Mouse (Mus musculus) myocyte (in vitro differentiated cells): ENCODE measurements around the gene Tln2.

Experiments used
- CEBPB ChIP-seq: IDR thresholded peaks from 2 replicates; pipeline ENCODE4 v1.6.1; 2011; ENCODE audit warnings: mild to moderate bottlenecking, moderate library complexity; ENCODE audit not compliant: poor library complexity, insufficient read depth, severe bottlenecking
- E2F4 ChIP-seq: IDR thresholded peaks from one replicate; pipeline ENCODE4 v1.6.1; 2011; ENCODE audit warnings: mild to moderate bottlenecking, control low read depth, moderate library complexity; ENCODE audit not compliant: insufficient read depth
- MAX ChIP-seq: IDR thresholded peaks from one replicate; pipeline ENCODE4 v1.6.1; 2011; ENCODE audit warnings: low read depth, mild to moderate bottlenecking, control low read depth
- MYOD1 ChIP-seq, 3 experiments: IDR thresholded peaks; one replicate each; pipeline ENCODE4 v1.6.1; 2011; ENCODE audit warnings: control low read depth in 2 of 3, low read depth in 2 of 3, mild to moderate bottlenecking in 2 of 3, moderate library complexity in 1 of 3; ENCODE audit not compliant: insufficient read length in 2 of 3, control insufficient read depth in 1 of 3
- POLR2A ChIP-seq: IDR thresholded peaks from one replicate; pipeline ENCODE4 v1.6.1; 2011; ENCODE audit warnings: low read depth, mild to moderate bottlenecking, control low read depth, moderate library complexity; ENCODE audit not compliant: insufficient read length
- POLR2AphosphoS2 ChIP-seq: IDR thresholded peaks from one replicate; pipeline ENCODE4 v1.6.1; 2011; ENCODE audit warnings: low read depth, control low read depth; ENCODE audit not compliant: insufficient read length
- TCF12 ChIP-seq: IDR thresholded peaks from one replicate; pipeline ENCODE4 v1.6.1; 2011; ENCODE audit warnings: mild to moderate bottlenecking, control low read depth; ENCODE audit not compliant: poor library complexity, insufficient read depth, severe bottlenecking

- TF ChIP-seq E2F4 (no peak), POLR2A (no peak), POLR2AphosphoS2 (no peak), MYOD1 (IDR thresholded peaks at IDR 0.05; ENCODE audit: control insufficient read depth in 1 of 3, insufficient read length in 2 of 3, low read depth in 2 of 3) (no peak), CEBPB (no peak), MAX (no peak), TCF12 (no peak)
These were observed 10.2 kb downstream of the Tln2 start for GRCm38 (mm10) chr9:67549332-67549731.
